Mouse (Mus musculus): ENCODE measurements at regions not wholly inside any gene's neighbourhood (a gene's known extent, or its start where the extent isn't known, plus 50 kb on each side); places are given as distances from the start of the nearest gene placed in this dataset.

GRCm38 (mm10) chr10:21497110-21497509 lies 95.8 kb upstream of the 1700020N01Rik start:
- no peak for TF ChIP-seq CTCF (IDR thresholded peaks at IDR 0.05; ENCODE audit: insufficient read depth, low read length)
- TF ChIP-seq POLR2A (IDR thresholded peaks at IDR 0.05; ENCODE audit: borderline replicate concordance, extremely low read depth, low read depth, low read length), result no peak
- no peak for DNase-seq
- WGBS, result 83% methylated on average over 3 of the region's 3 CpGs
- no peaks in the 10 kb centered on the region for H3K4me1 ChIP-seq (ENCODE audit: control insufficient read depth, insufficient read depth, low read length)
- H3K4me3 ChIP-seq (replicated peaks; ENCODE audit: extremely low read depth, low read depth, low read length), result no peak overlapping the region

GRCm38 (mm10) chr10:21498143-21498542 lies 94.8 kb upstream of the 1700020N01Rik start:
- no peak for DNase-seq
- WGBS, result 95% methylated on average over 4 of the region's 4 CpGs
- TF ChIP-seq CTCF (IDR thresholded peaks at IDR 0.05; ENCODE audit: insufficient read depth, low read length), result no peak
- no peak for TF ChIP-seq POLR2A (IDR thresholded peaks at IDR 0.05; ENCODE audit: borderline replicate concordance, extremely low read depth, low read depth, low read length)
- Histone ChIP-seq H3K4me3 (replicated peaks; ENCODE audit: extremely low read depth, low read depth, low read length) (no peak overlapping the region), H3K4me1 (ENCODE audit: control insufficient read depth, insufficient read depth, low read length) (no peaks in the 10 kb centered on the region)

GRCm38 (mm10) chr10:21501658-21502057 lies 91.3 kb upstream of the 1700020N01Rik start:
- TF ChIP-seq POLR2A (IDR thresholded peaks at IDR 0.05; ENCODE audit: borderline replicate concordance, extremely low read depth, low read depth, low read length) (no peak), CTCF (IDR thresholded peaks at IDR 0.05; ENCODE audit: insufficient read depth, low read length) (no peak)
- DNase-seq, result no peak
- Histone ChIP-seq H3K4me1 (ENCODE audit: control insufficient read depth, insufficient read depth, low read length) (no peaks in the 10 kb centered on the region), H3K4me3 (replicated peaks; ENCODE audit: extremely low read depth, low read depth, low read length) (no peak overlapping the region)
- 84% methylated on average over 4 of the region's 4 CpGs for WGBS

GRCm38 (mm10) chr10:21504431-21504830 lies 88.5 kb upstream of the 1700020N01Rik start:
- no peak overlapping the region for H3K4me3 ChIP-seq (replicated peaks; ENCODE audit: extremely low read depth, low read depth, low read length)
- TF ChIP-seq POLR2A (IDR thresholded peaks at IDR 0.05; ENCODE audit: borderline replicate concordance, extremely low read depth, low read depth, low read length) (no peak), CTCF (IDR thresholded peaks at IDR 0.05; ENCODE audit: insufficient read depth, low read length) (no peak)
- no peaks in the 10 kb centered on the region for H3K4me1 ChIP-seq (ENCODE audit: control insufficient read depth, insufficient read depth, low read length)
- 64% methylated on average over 3 of the region's 3 CpGs for WGBS
- no peak for DNase-seq

- WGBS, result 58% methylated on average over 5 of the region's 5 CpGs
- Histone ChIP-seq H3K4me1 (ENCODE audit: control insufficient read depth, insufficient read depth, low read length) (no peaks in the 10 kb centered on the region), H3K4me3 (replicated peaks; ENCODE audit: extremely low read depth, low read depth, low read length) (no peak overlapping the region)
- no peak for DNase-seq
- TF ChIP-seq CTCF (IDR thresholded peaks at IDR 0.05; ENCODE audit: insufficient read depth, low read length) (no peak), POLR2A (IDR thresholded peaks at IDR 0.05; ENCODE audit: borderline replicate concordance, extremely low read depth, low read depth, low read length) (no peak)
These were observed 81.6 kb upstream of the 1700020N01Rik start for GRCm38 (mm10) chr10:21511386-21511785.

- Histone ChIP-seq H3K4me3 (replicated peaks; ENCODE audit: extremely low read depth, low read depth, low read length) (no peak overlapping the region), H3K4me1 (ENCODE audit: control insufficient read depth, insufficient read depth, low read length) (no peaks in the 10 kb centered on the region)
- no peak for DNase-seq
- 89% methylated on average over 13 of the region's 13 CpGs for WGBS
- TF ChIP-seq POLR2A (IDR thresholded peaks at IDR 0.05; ENCODE audit: borderline replicate concordance, extremely low read depth, low read depth, low read length) (no peak), CTCF (IDR thresholded peaks at IDR 0.05; ENCODE audit: insufficient read depth, low read length) (no peak)
These were observed 80.5 kb upstream of the 1700020N01Rik start for GRCm38 (mm10) chr10:21512486-21512885.

- TF ChIP-seq CTCF (IDR thresholded peaks at IDR 0.05; ENCODE audit: insufficient read depth, low read length) (no peak), POLR2A (IDR thresholded peaks at IDR 0.05; ENCODE audit: borderline replicate concordance, extremely low read depth, low read depth, low read length) (no peak)
- 90% methylated on average over 6 of the region's 6 CpGs for WGBS
- no peak for DNase-seq
- no peak overlapping the region for H3K4me3 ChIP-seq (replicated peaks; ENCODE audit: extremely low read depth, low read depth, low read length)
- H3K4me1 ChIP-seq (ENCODE audit: control insufficient read depth, insufficient read depth, low read length), result no peaks in the 10 kb centered on the region
These were observed 75.2 kb upstream of the 1700020N01Rik start for GRCm38 (mm10) chr10:21517721-21518120.

GRCm38 (mm10) chr10:21520854-21521253 lies 72.1 kb upstream of the 1700020N01Rik start:
- TF ChIP-seq CTCF (IDR thresholded peaks at IDR 0.05; ENCODE audit: insufficient read depth, low read length) (no peak), POLR2A (IDR thresholded peaks at IDR 0.05; ENCODE audit: borderline replicate concordance, extremely low read depth, low read depth, low read length) (no peak)
- WGBS, result 87% methylated on average over 9 of the region's 9 CpGs

GRCm38 (mm10) chr10:21525555-21525954 lies 67.4 kb upstream of the 1700020N01Rik start:
- WGBS, result 72% methylated on average over 2 of the region's 2 CpGs
- TF ChIP-seq CTCF (IDR thresholded peaks at IDR 0.05; ENCODE audit: insufficient read depth, low read length) (no peak), POLR2A (IDR thresholded peaks at IDR 0.05; ENCODE audit: borderline replicate concordance, extremely low read depth, low read depth, low read length) (no peak)
- DNase-seq, result no peak
- Histone ChIP-seq H3K4me3 (replicated peaks; ENCODE audit: extremely low read depth, low read depth, low read length) (no peak overlapping the region), H3K4me1 (ENCODE audit: control insufficient read depth, insufficient read depth, low read length) (no peaks in the 10 kb centered on the region)

More at GRCm38 (mm10) chr10:21520854-21521253, 72.1 kb upstream of the 1700020N01Rik start:
- no peaks in the 10 kb centered on the region for H3K4me1 ChIP-seq (ENCODE audit: control insufficient read depth, insufficient read depth, low read length)
- no peak for DNase-seq
- H3K4me3 ChIP-seq (replicated peaks; ENCODE audit: extremely low read depth, low read depth, low read length), result no peak overlapping the region

- 84% methylated on average over 3 of the region's 3 CpGs for WGBS
- Histone ChIP-seq H3K4me3 (replicated peaks; ENCODE audit: extremely low read depth, low read depth, low read length) (no peak overlapping the region), H3K4me1 (ENCODE audit: control insufficient read depth, insufficient read depth, low read length) (no peaks in the 10 kb centered on the region)
- no peak for DNase-seq
- TF ChIP-seq CTCF (IDR thresholded peaks at IDR 0.05; ENCODE audit: insufficient read depth, low read length) (no peak), POLR2A (IDR thresholded peaks at IDR 0.05; ENCODE audit: borderline replicate concordance, extremely low read depth, low read depth, low read length) (no peak)
These were observed 64.5 kb upstream of the 1700020N01Rik start for GRCm38 (mm10) chr10:21528396-21528795.

Data from lung, adult 2 months (tissue).